Mouse (Mus musculus): ENCODE measurements around the gene Gm17359. TPM values are rescaled to one million over a fixed set of nuclear protein-coding genes. Genes with fewer than 3 reads are reported as not detected.

The Gm17359 gene
- not detected for total RNA-seq (2022)

DNA sequence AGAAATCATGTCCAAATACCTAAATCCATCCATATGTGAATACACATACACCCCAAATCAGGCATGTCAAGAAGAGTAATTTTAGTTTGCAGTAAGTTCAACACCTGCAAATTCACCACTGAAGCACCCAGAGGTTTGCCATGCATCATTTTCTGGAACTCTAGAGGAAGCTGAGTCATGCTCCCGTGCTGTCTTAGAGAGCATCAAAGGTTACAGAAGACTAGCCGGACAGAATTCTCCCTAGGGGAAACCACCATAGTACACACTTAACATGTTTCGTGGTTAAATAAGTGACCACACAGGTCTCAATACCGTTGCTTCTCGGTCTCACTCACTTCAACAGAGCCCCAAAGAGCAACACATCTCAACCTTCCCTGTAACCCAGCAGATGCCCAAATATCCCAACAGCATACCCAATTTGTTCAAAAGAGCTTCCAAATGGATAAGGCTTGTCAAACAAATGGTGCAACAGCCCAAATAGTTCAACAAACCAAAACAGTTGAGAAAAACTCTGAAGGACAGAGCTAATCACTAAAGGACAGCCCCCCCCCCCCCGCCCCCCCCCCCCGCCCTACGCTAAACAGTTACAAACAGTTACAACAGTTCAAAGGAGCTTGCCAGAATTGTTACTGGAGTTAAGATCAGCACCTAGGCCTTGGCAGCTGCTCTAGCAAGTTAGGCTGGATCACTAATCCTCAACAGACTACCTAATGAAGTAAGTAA, at the start of gene Gm17359:
Gene Gm17359, plus strand, starts transcription at position 618 of the 723 bp plus-strand sequence.
- DNase-seq (ENCODE audit: low spot score in 2 of 2) = no peak

DNA sequence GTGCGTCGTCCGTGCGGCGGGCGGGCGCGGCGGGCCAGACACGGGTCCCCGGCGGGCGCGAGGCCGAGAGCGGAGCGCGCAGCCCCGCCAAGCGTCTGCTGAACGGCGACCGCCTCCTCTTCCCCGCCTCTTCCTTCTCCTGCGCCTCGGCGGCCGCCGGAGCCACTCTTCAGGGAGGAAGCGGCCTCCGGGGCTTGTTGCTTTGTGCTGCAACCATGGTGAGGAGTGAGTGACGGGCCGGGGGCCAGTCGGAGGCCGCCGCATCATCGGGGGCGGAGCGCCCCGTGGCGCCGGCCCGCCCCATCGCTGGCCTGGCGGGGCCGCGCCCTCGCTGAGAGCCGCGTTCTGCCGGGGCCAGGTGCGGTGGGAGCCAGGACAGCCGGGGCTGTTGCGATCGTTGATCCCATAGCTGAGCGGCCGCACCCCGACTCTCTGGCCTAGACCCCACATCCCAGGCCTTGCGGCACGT, 49.3 kb upstream of the Gm17359 start:
- DNase-seq (ENCODE audit: low spot score in 2 of 2) = peak; percentile 92 to 95

DNA sequence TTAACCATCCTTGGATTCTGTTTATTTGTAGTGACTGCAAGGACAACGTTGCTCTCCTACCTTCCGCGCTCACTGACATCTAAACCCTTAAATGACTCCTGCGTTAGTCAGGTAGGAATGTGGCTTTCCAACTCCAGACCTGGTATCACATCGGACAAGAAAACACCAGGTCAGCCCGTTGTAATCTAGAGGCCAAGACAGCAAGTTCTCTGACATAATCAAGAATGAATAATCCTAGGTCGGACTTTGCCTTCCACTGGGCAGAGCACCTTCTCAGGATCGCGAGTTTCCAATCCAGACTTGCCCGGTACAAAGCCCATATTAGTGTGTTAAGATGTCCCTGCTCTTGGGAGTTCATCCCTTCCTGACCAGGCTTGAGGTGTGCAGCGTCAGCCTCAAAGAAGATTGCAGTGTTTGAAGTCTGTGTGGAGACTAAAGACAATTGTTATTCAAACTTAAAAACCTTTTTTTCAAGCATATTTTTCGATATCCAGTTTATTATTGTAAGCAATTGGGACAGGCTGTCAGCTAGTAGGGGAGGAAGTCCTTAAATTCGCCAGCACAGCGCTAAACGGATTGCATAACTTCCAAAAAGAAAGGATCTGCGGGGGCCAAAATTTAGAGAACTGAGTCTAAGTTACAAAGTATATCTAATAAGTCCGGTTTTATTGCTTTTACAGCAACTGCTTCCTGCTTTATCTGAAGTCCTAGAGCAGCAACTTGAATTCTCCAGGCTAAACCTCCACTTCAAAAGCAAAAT, 48.6 kb upstream of the Gm17359 start:
- no peak for DNase-seq (ENCODE audit: low spot score in 2 of 2)

DNA sequence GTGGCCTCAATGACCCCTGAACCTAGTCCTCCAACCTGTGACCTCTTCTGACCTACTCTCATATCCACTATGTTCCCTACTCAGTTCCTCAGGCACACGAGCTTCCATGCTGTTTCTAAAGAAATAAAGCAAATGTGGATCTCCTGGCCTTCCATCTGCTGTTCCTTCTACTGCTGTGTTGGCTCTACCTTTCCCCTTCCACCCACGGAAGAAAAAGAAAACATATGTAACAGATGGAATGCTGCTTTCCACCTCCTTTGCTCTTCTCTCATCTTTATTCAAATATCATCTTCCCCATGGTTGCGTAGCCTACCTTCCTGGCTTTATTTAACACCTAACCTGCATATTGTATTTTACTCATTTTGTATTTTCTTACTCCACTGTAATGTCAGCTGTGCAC, 47.4 kb upstream of the Gm17359 start:
- DNase-seq (ENCODE audit: low spot score in 2 of 2) = peak in 1 of 2 experiments; percentile 42

DNA sequence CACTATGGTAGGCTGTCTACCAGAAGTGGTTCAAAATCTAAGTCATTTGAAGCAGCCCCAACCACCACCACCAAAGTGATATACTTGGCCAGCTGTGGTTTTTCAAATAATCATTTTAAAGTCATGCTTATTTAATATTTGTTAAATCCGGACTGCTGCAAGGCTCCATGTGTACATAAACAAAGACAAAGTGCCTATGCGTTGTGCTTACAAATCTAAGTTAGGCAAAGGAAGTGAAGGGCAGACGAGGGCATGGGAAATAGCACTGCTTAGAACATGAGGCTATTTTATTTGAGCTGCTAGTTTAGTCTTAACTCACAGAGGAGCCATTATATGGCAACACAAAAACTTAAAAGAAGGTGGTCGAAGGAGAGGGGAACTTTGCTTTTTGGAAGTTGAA, 43.4 kb upstream of the Gm17359 start:
- DNase-seq (ENCODE audit: low spot score in 2 of 2) = no peak

DNA sequence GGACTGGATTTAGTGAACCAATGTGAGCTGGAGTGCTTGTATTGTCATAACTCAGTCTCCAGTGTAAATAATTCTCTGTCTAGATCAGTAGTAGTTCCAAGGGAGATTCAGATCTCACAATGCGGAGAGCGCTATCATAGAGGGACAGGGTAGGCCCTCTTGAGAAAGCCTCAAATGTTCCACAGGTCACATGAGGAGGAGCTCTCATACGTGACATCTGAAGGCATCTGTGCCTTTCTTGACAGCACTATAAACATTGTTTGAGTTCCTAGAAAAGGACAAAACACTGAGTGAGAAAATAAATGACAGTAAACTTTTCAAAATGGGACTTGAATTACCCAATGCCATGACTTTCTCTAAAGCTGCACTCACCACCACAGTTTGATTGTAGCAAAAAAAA, 41.8 kb upstream of the Gm17359 start:
- DNase-seq (ENCODE audit: low spot score in 2 of 2) = no peak

DNA sequence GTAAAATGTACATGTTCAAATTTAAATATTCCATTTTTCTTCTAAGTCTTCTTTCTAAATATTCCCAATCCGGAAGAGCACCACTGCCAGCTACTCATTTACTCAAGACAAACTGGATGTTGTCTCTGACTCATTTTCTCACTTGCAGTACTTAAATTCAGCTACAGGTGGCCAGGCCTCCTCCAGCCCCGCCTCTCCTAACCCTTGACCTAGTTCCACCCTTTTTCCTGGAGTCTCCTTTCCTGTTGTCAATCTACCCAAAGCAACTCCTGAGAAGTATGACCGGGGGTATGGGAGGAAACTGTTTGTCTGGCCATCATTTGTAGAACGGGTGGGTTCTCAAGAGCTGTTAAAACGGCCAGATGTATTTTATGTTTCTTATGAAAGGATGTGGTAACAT, 40.4 kb upstream of the Gm17359 start:
- DNase-seq (ENCODE audit: low spot score in 2 of 2) = no peak

DNA sequence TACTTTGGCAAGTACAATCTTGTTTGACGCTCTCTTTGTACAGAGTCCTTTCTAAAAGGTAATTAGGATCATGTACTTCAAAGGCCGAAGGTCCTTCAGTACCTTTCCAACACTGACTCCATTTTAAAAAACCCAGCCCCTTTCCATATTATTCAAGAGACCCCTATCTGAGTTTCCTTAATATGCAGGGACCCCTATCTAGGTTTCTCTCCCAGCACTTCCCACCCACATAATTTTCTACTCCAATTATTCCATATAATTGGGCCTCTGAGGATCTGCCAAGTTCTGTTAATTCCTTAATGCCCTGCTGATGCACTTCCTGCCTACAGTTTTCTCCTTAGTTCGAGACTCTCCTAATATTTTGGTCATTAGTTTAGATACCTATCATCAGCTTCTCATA, 39.9 kb upstream of the Gm17359 start:
- DNase-seq (ENCODE audit: low spot score in 2 of 2) = no peak

DNA sequence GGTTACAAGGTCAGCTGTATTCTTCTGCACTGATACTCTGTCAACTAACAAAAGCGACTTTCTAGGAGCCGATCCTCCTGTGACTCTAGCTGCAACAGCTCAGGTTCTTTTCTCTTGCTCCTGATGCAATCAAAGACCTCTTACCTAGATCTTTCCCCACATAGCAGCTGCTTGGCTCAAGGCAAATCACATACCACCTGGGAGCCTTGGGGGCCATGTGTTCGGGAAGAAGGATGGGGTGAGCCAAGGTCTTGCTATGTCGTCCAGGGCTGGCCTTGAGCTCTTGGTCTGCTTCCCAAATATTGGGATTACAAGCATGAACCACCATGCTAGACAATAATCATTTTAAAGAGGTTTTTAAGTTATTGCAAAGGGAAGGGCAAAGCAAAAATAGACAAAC, 39.2 kb upstream of the Gm17359 start:
- DNase-seq (ENCODE audit: low spot score in 2 of 2) = no peak

DNA sequence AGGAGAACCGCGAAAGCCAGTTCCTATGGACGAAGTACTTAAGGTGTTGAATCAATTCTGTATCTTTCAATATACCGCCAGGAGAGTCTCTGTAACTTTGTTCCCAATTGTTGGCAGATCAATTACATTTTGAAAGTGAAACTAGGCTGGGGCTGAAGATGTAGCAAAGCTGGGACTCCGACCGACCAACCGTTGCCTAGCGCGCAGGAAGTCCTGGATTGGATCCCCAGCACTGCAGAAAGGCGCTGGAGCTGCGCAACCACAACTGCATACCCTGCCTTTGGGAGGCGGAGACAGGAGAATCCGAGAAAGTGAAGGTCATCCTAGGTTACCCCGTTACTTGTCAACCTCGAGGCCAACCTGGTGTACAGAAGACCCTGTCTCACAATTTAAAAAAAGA, 37.1 kb upstream of the Gm17359 start:
- no peak for DNase-seq (ENCODE audit: low spot score in 2 of 2)

DNA sequence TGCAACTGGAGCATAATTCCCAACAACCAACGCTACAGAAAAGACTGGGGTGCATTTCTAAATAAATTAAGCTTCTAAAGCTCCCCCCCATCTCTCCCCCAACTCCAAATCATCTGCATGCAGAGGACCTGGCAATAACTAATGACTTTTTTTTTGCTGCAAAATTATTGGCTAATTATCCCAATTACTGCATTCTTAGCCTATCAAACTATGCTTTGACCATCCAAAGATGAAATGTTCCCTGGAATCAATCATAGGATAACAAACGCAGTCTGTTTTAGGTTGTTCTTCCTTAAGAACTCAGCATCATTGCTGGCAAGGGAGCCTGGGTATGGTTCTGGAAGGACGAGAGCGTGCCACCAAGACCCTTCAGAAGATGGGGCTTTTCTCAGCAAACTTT, 27.9 kb upstream of the Gm17359 start:
- DNase-seq (ENCODE audit: low spot score in 2 of 2) = no peak

DNA sequence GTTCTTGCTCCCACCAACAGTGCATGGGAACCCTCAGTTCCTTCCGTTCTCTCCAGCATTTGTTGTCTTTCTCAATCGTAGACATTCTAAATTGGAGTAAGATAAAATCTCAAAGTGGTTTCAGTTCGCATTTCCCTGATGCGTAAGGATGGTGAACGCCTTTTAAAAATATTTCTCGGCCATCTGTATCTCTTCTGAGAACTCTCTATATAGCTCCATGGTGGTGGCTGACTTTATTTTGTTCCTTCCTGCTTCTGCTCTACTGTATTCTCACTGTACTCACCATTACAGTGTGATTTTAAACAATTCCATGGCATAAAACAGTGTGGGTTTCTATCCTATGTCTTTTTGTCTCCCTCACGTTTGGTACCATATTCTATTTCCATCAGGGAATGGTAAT, 26.3 kb upstream of the Gm17359 start:
- DNase-seq (ENCODE audit: low spot score in 2 of 2) = no peak

DNA sequence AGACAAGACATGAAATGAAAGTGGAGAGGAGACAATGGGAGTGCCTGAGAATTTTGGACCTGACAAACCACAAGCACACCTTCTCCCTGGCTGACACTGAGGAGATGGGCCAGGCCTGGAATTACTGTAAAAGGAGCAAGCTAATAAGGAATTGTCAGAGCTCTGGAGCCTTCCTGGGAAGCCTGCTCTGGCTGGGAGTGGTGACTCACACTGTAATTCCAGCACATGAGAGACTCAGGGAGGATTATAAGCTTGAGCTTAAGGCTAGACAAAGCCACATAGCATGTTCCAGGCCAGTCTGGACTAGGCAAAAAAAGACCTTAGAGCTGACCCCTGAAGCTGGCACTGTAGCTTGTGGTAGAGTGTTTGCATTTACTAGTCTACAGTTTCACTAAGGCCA, 24.6 kb upstream of the Gm17359 start:
- DNase-seq (ENCODE audit: low spot score in 2 of 2) = no peak

DNA sequence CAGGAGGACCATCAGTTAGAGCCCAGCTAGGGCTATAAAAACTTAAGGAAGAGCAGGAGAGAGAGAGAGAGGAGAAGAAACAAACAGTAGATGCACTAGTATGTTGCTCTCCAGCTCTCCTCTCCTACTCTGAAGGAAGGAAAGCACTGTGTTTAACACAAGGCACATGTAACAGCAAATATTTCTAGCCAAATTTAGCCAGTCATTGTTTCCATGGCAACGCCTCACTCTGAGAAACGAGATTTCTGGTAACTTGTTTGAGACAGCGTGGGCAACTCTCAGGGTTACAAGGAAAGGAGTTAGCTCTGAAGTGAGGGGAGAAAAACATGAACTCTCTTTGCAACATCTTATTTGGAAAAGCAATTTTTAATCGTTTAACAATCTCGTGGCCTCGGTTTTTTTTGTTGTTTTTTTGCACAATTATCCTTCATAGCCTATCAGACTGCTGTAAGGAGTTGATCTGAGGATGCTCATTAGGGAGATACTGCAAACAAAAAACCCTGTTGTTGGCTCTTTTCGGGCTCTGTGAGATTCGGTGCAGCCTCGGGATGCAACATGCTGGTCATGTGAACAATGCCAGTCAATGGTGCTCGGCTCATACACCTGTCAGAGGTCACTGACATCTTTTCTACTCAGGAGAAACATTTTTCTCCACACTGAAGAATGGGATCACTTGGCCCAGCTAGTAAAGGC, 22.3 kb upstream of the Gm17359 start:
- DNase-seq (ENCODE audit: low spot score in 2 of 2) = peak; percentile 21 to 89

DNA sequence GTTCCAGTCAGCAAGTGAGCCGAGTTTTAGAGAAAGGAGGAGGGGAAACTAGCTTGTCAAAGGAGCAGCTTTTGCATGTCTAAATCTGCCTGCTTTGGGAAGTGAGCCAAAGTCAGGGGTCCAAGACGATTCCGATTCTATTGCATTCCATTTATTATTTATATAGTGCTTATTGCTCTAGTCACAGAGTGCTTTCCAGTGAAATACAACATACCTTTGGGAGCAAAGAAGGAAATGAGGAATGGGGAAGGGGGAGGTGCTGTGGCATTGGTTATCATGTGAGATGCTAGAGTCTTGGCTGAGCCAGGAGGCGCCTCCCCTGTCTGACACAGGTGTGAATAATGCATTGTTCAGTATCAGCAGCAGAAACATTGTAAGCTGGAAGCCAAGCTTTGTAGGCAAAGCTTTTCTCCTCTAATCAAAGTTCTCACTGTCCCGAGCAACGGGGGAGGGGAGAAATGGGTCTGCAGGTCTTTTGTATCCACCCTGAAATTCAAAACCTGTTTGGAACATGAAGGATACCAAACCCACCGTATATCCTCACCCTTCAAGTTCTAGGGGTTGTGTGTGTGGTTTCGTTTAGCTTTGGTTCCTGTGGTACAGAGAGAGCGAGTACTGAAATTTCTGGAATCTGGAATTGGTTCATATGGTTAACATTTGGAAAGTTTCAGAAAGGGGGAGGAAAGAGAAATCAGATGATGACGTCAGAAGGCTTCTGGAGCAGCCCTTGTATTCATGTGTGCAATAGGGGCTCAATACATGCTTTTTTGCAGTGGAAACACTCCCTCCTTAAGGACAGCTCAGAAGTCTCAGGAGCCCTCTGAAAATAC, 11.5 kb upstream of the Gm17359 start:
- DNase-seq (ENCODE audit: low spot score in 2 of 2) = no peak

DNA sequence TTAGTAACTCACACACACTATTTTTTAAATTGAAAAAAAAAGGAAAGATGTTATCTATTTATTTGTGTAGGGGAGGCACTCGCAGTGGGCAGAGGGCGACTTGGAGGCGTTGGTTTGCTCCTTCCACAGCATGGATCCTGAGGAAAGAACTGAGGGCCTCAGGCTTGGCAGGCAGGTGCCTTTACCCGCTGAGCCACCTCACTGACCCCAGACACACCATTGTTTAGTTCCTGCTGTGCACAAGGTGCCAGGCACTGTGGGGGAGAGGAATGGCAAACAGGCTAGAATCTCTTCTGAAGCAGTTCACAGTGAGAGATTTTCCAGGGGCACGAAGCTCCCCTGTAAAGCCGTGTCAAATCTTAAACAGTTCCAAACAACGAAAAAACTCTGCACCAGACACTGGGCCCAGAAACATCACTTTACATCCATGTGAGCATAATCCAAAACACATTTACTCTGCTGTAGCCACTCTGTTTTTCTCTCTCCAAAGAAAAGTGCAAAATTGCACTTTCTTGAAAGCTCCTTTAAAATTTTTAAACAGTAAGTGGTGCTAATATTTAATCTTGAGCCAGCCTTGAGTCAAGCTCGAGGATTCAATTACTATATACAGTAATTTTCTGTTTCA, 6.7 kb upstream of the Gm17359 start:
- no peak for DNase-seq (ENCODE audit: low spot score in 2 of 2)

DNA sequence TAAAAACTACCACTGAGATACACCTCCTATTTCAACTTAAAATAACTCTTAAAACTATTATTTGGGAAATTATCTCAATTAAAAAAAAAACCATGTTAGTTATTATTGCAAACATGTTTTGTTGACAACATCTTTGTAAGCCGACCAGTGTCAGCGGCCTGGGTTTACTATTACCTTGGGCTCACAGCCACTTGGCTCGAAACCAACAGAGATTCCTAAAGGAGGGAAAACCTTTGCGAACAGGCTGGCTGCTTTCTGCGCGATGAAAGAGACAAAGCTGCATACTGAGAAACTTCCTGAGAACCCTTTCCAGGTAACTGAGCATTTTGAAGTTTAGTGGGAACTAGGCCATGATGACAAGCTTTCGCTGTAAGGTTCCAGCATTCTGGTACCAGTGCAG, 3.4 kb upstream of the Gm17359 start:
- DNase-seq (ENCODE audit: low spot score in 2 of 2) = no peak

DNA sequence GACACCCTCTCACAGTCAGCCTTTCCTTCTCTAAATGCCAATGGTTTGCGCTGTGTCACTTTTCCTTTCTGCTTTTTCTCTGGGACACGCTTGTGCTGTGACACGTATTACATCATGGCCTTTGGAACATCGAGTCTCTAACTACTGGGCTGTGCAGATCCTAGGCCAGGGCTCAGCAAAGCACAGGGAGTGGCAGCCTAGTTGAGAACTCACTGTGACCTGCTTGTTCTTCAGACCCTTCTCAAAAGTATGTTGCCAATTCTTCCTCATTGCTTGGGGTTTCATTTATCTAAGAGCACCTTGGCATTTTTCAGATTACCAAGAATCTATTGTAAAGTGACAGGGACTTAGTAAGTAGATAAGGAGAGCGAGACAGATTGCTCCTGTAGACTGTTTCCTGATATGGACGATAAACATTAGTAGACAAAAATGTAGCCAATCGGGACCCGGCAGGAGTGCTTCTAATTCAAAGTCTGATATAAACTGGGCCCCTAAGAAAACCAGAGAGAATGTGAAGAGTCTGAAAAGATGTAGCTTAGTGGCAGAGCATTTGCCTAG, 2.7 kb upstream of the Gm17359 start:
- DNase-seq (ENCODE audit: low spot score in 2 of 2) = no peak

DNA sequence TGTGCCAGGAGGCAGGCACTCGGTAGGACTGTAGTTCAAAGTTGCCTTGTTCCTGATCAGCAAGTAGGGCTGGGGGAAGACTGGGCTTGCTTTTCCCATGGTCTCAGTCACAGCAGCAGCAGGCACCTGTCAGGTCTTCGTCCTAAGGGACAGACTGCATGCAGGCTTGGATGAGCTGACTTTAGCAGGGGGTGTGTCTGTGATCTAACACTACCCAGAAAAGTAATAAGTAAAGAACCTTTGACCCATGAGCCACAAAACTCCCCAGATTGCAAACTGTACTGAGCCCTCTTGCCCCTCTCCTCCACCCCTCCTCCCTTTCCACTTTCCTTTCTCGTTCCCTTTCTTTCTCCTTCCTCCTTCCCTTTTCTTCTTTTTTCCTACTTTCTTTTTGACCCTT, 4.3 kb downstream of the Gm17359 start:
- DNase-seq (ENCODE audit: low spot score in 2 of 2) = no peak

DNA sequence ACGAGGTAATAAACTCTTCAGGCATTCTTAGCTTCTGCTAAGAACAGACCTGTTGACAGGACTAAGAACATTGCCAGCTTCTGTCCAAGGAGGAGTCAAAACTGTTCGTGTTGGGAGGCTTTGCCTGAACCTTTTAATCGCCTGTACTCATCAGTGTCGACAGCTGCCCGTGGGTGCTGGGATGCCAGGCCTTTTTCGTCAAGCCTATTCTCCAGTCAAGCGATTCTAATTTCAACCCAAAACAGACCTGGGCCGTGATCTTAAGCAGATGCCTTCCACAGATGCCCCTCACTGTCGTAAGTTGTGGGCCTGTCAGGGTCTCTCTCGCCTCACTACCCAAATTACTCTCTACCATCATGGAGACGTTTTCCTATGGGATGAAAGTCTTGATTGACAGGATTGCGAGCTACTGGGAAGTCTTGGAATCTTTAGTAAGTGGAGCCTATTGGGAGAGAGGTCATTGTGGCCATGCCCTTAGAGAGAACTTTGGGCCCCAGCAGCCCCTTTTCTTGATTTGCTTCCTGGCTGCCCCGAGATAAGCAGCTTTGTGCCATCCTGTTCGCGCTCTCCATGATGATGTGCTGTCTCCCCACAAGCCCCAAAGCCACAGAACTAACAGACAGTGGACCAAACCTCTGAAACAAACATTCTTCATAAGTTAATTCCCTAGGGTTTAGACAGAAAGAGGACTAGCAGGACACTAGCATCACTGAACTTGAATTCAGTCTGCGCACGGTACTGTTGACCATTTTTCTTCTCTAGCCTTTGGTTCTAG, 6.7 kb downstream of the Gm17359 start:
- DNase-seq (ENCODE audit: low spot score in 2 of 2) = no peak
